Mouse (Mus musculus) adrenal gland, adult 18-20 months (tissue): ENCODE measurements around the gene Fancd2. TPM values are rescaled to one million over a fixed set of nuclear protein-coding genes. Genes with fewer than 3 reads are reported as not detected.

Experiments
- microRNA-seq, 2 experiments: library from miRNA; unstranded; fragments of <30 nt; microRNA quantifications; one replicate each; pipeline ENCODE4 v1.2.0; 2021; ENCODE audit warnings: borderline number of aligned reads in 2 of 2
- total RNA-seq, 2 experiments: library from RNA; stranded (reverse); gene quantifications; 1 replicate in 1 of 2; 2 replicates in 1 of 2; pipeline ENCODE4 v1.2.3; 2021

The Fancd2 gene
- total RNA-seq, 2 experiments from 2014 or later, result 0.19 to 0.43 TPM

Small RNA genes lying within 50 kb of the gene (microRNA-seq; reads per million reads assigned to microRNA genes)
- gene Gm23365, result 0 reads per million in 2 experiments

Other genes starting within 250 kb of the Fancd2 start
- gene Cpne9, start 249.4 kb upstream of the Fancd2 start, total RNA-seq, result 1 to 10 TPM; 2.8 to 4.4 TPM
- gene Brpf1, start 224.5 kb upstream of the Fancd2 start, total RNA-seq, result 10 to 100 TPM; 25.4 to 26.4 TPM
- 10 to 100 TPM in 1 of 2 experiments, 1 to 10 TPM in 1; 10.0 to 10.3 TPM for gene Ogg1, start 204.7 kb upstream of the Fancd2 start, total RNA-seq
- gene Camk1, start 187.7 kb upstream of the Fancd2 start, total RNA-seq, result 10 to 100 TPM; 53.1 to 55.4 TPM
- gene Tada3, start 153.8 kb upstream of the Fancd2 start, total RNA-seq, result 10 to 100 TPM; 31.9 to 36.1 TPM
- gene Arpc4, start 153.6 kb upstream of the Fancd2 start, total RNA-seq, result 100 to 1,000 TPM; 184 to 190 TPM
- 1 to 10 TPM; 3.0 to 4.0 TPM for gene Ttll3, start 142.4 kb upstream of the Fancd2 start, total RNA-seq
- 1 to 10 TPM; 6.3 to 8.5 TPM for gene Rpusd3, start 112.3 kb upstream of the Fancd2 start, total RNA-seq
- 100 to 1,000 TPM; 321 to 750 TPM for gene Cidec, start 95.9 kb upstream of the Fancd2 start, total RNA-seq
- gene Jagn1, start 89.1 kb upstream of the Fancd2 start, total RNA-seq, result 10 to 100 TPM; 47.2 to 49.7 TPM
- 1 to 10 TPM in 1 of 2 experiments, under 1 TPM in 1; 0.83 to 2.6 TPM for gene Il17re, start 73.2 kb upstream of the Fancd2 start, total RNA-seq
- 10 to 100 TPM; 19.9 to 26.9 TPM for gene Il17rc, start 60.3 kb upstream of the Fancd2 start, total RNA-seq
- 10 to 100 TPM; 53.7 to 55.8 TPM for gene Creld1, start 48.4 kb upstream of the Fancd2 start, total RNA-seq
- gene Prrt3, start 29.8 kb upstream of the Fancd2 start, total RNA-seq, result under 1 TPM in 1 of 2 experiments, not detected in 1; 0.32 TPM
- gene Emc3, start within 50 bp of the Fancd2 start, total RNA-seq, result 100 to 1,000 TPM in 1 of 2 experiments, 10 to 100 TPM in 1; 89.8 to 107 TPM
- gene Fancd2os, start 69.0 kb downstream of the Fancd2 start, total RNA-seq, result not detected
- 100 to 1,000 TPM; 150 to 205 TPM for gene Brk1, start 73.1 kb downstream of the Fancd2 start, total RNA-seq
- 10 to 100 TPM; 20.9 to 21.4 TPM for gene Vhl, start 92.3 kb downstream of the Fancd2 start, total RNA-seq
- gene Irak2, start 106.8 kb downstream of the Fancd2 start, total RNA-seq, result 10 to 100 TPM; 17.1 to 51.5 TPM
- 10 to 100 TPM; 50.4 to 63.2 TPM for gene Tatdn2, start 165.4 kb downstream of the Fancd2 start, total RNA-seq
- not detected for gene Ghrl, start 188.2 kb downstream of the Fancd2 start, total RNA-seq
- 100 to 1,000 TPM; 111 to 113 TPM for gene Sec13, start 209.1 kb downstream of the Fancd2 start, total RNA-seq